Mouse (Mus musculus): ENCODE results near the gene AA467197. TPM values are rescaled to one million over a fixed set of nuclear protein-coding genes. Genes with fewer than 3 reads are reported as not detected.
A peak's percentile ranks its signal among the peaks of the same experiment; 100 is the strongest.

AA467197 gene
- polyA plus RNA-seq, 1 experiment from 2014 or later: 1.3 TPM

GRCm38 (mm10) chr2:122617792-122618191 is 19.0 kb upstream of the AA467197 start:
- Histone ChIP-seq H3K9me3 (ENCODE audit: low read length) (no peaks in the 10 kb centered on the region), H3K36me3 (ENCODE audit: insufficient read depth, low read length) (no peaks in the 10 kb centered on the region), H3K27me3 (replicated peaks; ENCODE audit: insufficient read depth, low read length) (no peaks in the 10 kb centered on the region), H3K9ac (replicated peaks; ENCODE audit: low read depth) (no peak overlapping the region), H3K4me1 (ENCODE audit: insufficient read depth, low read depth, low read length) (no peaks in the 10 kb centered on the region), H3K27ac (ENCODE audit: low read length) (no peak overlapping the region), H3K4me3 (ENCODE audit: low read depth, low read length) (no peak overlapping the region), H3K4me2 (replicated peaks; ENCODE audit: low read depth, low read length) (no peak overlapping the region)
- ATAC-seq (no peak), DNase-seq (ENCODE audit: low spot score) (no peak)
- TF ChIP-seq EP300 (IDR thresholded peaks at IDR 0.05): no peak
- no peak for TF ChIP-seq CTCF (IDR thresholded peaks at IDR 0.05)
- WGBS: 81% methylated on average over 6 of the region's 6 CpGs

GRCm38 (mm10) chr2:122618719-122619118 is 18.1 kb upstream of the AA467197 start:
- H3K4me3 ChIP-seq (ENCODE audit: low read depth, low read length): no peak overlapping the region
- H3K9me3 ChIP-seq (ENCODE audit: low read length): no peaks in the 10 kb centered on the region
- TF ChIP-seq CTCF (IDR thresholded peaks at IDR 0.05) (no peak), EP300 (IDR thresholded peaks at IDR 0.05) (no peak)
- no peak overlapping the region for H3K9ac ChIP-seq (replicated peaks; ENCODE audit: low read depth)
- H3K36me3 ChIP-seq (ENCODE audit: insufficient read depth, low read length): no peaks in the 10 kb centered on the region
- 47% methylated on average over 4 of the region's 4 CpGs for WGBS
- H3K4me2 ChIP-seq (replicated peaks; ENCODE audit: low read depth, low read length): no peak overlapping the region
- DNase-seq (ENCODE audit: low spot score) (no peak), ATAC-seq (no peak)
- no peaks in the 10 kb centered on the region for H3K27me3 ChIP-seq (replicated peaks; ENCODE audit: insufficient read depth, low read length)
- no peak overlapping the region for H3K27ac ChIP-seq (ENCODE audit: low read length)
- H3K4me1 ChIP-seq (ENCODE audit: insufficient read depth, low read depth, low read length): no peaks in the 10 kb centered on the region

- Histone ChIP-seq H3K4me1 (ENCODE audit: insufficient read depth, low read depth, low read length) (no peaks in the 10 kb centered on the region), H3K9ac (replicated peaks; ENCODE audit: low read depth) (no peak overlapping the region), H3K27me3 (replicated peaks; ENCODE audit: insufficient read depth, low read length) (no peaks in the 10 kb centered on the region), H3K4me2 (replicated peaks; ENCODE audit: low read depth, low read length) (no peak overlapping the region), H3K27ac (ENCODE audit: low read length) (no peak overlapping the region), H3K9me3 (ENCODE audit: low read length) (no peaks in the 10 kb centered on the region), H3K36me3 (ENCODE audit: insufficient read depth, low read length) (no peaks in the 10 kb centered on the region), H3K4me3 (ENCODE audit: low read depth, low read length) (no peak overlapping the region)
- DNase-seq (ENCODE audit: low spot score) (no peak), ATAC-seq (no peak)
- no peak for TF ChIP-seq EP300 (IDR thresholded peaks at IDR 0.05)
- TF ChIP-seq CTCF (IDR thresholded peaks at IDR 0.05): no peak
- 72% methylated on average over 8 of the region's 9 CpGs for whole genome bisulfite sequencing
Measured at GRCm38 (mm10) chr2:122621337-122622110, 15.3 kb upstream of the AA467197 start.

GRCm38 (mm10) chr2:122625930-122626329 is 10.9 kb upstream of the AA467197 start:
- Histone ChIP-seq H3K36me3 (ENCODE audit: insufficient read depth, low read length) (no peaks in the 10 kb centered on the region), H3K4me2 (replicated peaks; ENCODE audit: low read depth, low read length) (no peak overlapping the region), H3K4me3 (ENCODE audit: low read depth, low read length) (no peak overlapping the region), H3K27me3 (replicated peaks; ENCODE audit: insufficient read depth, low read length) (no peaks in the 10 kb centered on the region), H3K9me3 (ENCODE audit: low read length) (no peaks in the 10 kb centered on the region), H3K4me1 (ENCODE audit: insufficient read depth, low read depth, low read length) (no peaks in the 10 kb centered on the region), H3K27ac (ENCODE audit: low read length) (no peak overlapping the region), H3K9ac (replicated peaks; ENCODE audit: low read depth) (no peak overlapping the region)
- 53% methylated on average over 7 of the region's 7 CpGs for WGBS
- ATAC-seq (no peak), DNase-seq (ENCODE audit: low spot score) (no peak)
- no peak for TF ChIP-seq CTCF (IDR thresholded peaks at IDR 0.05)
- no peak for TF ChIP-seq EP300 (IDR thresholded peaks at IDR 0.05)

- Histone ChIP-seq H3K27me3 (replicated peaks; ENCODE audit: insufficient read depth, low read length) (no peaks in the 10 kb centered on the region), H3K4me1 (ENCODE audit: insufficient read depth, low read depth, low read length) (no peaks in the 10 kb centered on the region), H3K4me3 (ENCODE audit: low read depth, low read length) (no peak overlapping the region), H3K9ac (replicated peaks; ENCODE audit: low read depth) (no peak overlapping the region), H3K36me3 (ENCODE audit: insufficient read depth, low read length) (peaks cover 5% of the 10 kb centered on the region; the same call in 1 of the 2 replicates), H3K9me3 (ENCODE audit: low read length) (no peaks in the 10 kb centered on the region), H3K27ac (ENCODE audit: low read length) (no peak overlapping the region), H3K4me2 (replicated peaks; ENCODE audit: low read depth, low read length) (no peak overlapping the region)
- peak; percentile 94 for DNase-seq (ENCODE audit: low spot score)
- ATAC-seq: peak; percentile 29; the same call in 1 of the 2 replicates
- 0% methylated on average over 7 of the region's 7 CpGs for WGBS
- no peak for TF ChIP-seq EP300 (IDR thresholded peaks at IDR 0.05)
- TF ChIP-seq CTCF (IDR thresholded peaks at IDR 0.05): peak; percentile 87
Measured at GRCm38 (mm10) chr2:122628976-122629375, 7.8 kb upstream of the AA467197 start.

- Histone ChIP-seq H3K4me3 (ENCODE audit: low read depth, low read length) (peak overlapping the region; percentile 90; the same call in 1 of the 2 replicates), H3K36me3 (ENCODE audit: insufficient read depth, low read length) (peaks cover 5% of the 10 kb centered on the region; the same call in 1 of the 2 replicates), H3K9ac (replicated peaks; ENCODE audit: low read depth) (no peak overlapping the region), H3K27ac (ENCODE audit: low read length) (no peak overlapping the region), H3K27me3 (replicated peaks; ENCODE audit: insufficient read depth, low read length) (no peaks in the 10 kb centered on the region), H3K4me2 (replicated peaks; ENCODE audit: low read depth, low read length) (peak overlapping the region; percentile 100), H3K9me3 (ENCODE audit: low read length) (no peaks in the 10 kb centered on the region), H3K4me1 (ENCODE audit: insufficient read depth, low read depth, low read length) (no peaks in the 10 kb centered on the region)
- WGBS: 45% methylated on average over 6 of the region's 6 CpGs
- DNase-seq (ENCODE audit: low spot score) (no peak), ATAC-seq (no peak)
- TF ChIP-seq EP300 (IDR thresholded peaks at IDR 0.05) (no peak), CTCF (IDR thresholded peaks at IDR 0.05) (no peak)
Measured at GRCm38 (mm10) chr2:122629871-122630270, 6.9 kb upstream of the AA467197 start.

Measured in lung, postnatal 0 days (tissue).